In the genomic region with DNA sequence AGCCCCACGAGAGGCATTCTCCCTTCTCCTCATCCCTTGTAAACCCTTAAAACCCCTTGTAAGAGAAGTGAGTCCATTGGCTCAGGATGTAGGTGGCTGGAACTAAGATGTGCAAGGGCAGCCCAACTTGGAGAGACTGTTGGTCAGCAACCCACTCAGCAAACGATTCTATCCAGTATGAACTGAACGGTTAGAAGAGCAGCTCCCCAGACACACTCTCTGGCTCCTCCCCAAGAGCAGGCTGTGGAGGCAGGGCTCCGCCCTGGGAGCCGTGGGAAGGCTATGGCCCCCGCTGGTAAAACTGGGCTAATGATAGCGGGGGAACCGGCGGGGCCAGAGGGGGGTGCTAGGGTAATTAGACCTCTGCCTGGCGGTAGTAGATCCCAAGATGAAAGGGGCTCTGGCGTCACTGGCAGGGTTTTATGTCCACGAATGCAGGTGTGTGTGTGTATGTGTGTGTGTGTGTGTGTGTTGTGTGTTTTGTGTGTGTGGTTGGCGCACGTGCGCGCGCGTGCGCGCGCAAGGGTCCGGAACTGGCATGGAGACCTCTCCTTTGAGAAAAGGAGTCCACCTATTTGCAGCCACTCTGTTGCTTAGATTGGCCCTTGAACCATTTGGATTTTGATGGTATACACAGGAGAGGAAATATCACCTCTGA, we compare ENCODE assay signal across 8 mouse cellular contexts. TPM values are rescaled to one million over a fixed set of nuclear protein-coding genes. Genes with fewer than 3 reads are reported as not detected.
DNase-seq lines count a peak whose midpoint lies in the region; ATAC-seq and TF ChIP-seq lines count a peak whose summit lies in the region.

Gene Thra, plus strand, starts transcription at position 246 of the 658 bp plus-strand sequence.

- no peaks in the 10 kb centered on the region for H3K9me3 ChIP-seq in ES-Bruce4 (replicated peaks; ENCODE audit: control insufficient read depth, insufficient read depth, low read length, poor library complexity, severe bottlenecking)
- H3K9me3 ChIP-seq in heart, embryonic 11.5 days (replicated peaks; ENCODE audit: control insufficient read depth, low read length) = no peaks in the 10 kb centered on the region
- no peaks in the 10 kb centered on the region for H3K9me3 ChIP-seq in kidney, embryonic 16.5 days (ENCODE audit: low read length)

- peak within 1 kb of the TSS; percentile 40 for H3K27ac ChIP-seq in ES-Bruce4 (ENCODE audit: insufficient read depth, low read length)
- H3K27ac ChIP-seq in heart, embryonic 11.5 days (ENCODE audit: low read depth, low read length) = peak within 1 kb of the TSS; percentile 93
- peak within 1 kb of the TSS; percentile 90 for H3K27ac ChIP-seq in kidney, embryonic 16.5 days (ENCODE audit: low read length)
- H3K27ac ChIP-seq in liver, adult 2 months (replicated peaks; ENCODE audit: insufficient read depth, low read depth, low read length) = peak within 1 kb of the TSS; percentile 14; the same call in 1 of the 2 replicates

- peak within 1 kb of the TSS; percentile 89 for H3K9ac ChIP-seq in ES-Bruce4 (ENCODE audit: low read depth, poor library complexity, severe bottlenecking)
- H3K9ac ChIP-seq in heart, embryonic 11.5 days (ENCODE audit: low read depth, low read length) = peak within 1 kb of the TSS; percentile 98
- peak within 1 kb of the TSS; percentile 90 for H3K9ac ChIP-seq in kidney, embryonic 16.5 days (replicated peaks; ENCODE audit: low read length)
- peak within 1 kb of the TSS; percentile 91 for H3K9ac ChIP-seq in liver, adult 2 months (ENCODE audit: low read depth, low read length)

- DNase-seq in adrenal gland, postnatal 4 days (ENCODE audit: low spot score in 2 of 2) = no peak
- peak; percentile 34 for DNase-seq in liver, adult 2 months (ENCODE audit: extremely low read depth, low read depth, low spot score)
- DNase-seq in thymus, postnatal 4 days = peak; percentile 55

- TF ChIP-seq CTCF in ES-Bruce4 (IDR thresholded peaks at IDR 0.05; ENCODE audit: low read depth, low read length) = no peak
- no peak for TF ChIP-seq CTCF in liver, adult 2 months (IDR thresholded peaks at IDR 0.05; ENCODE audit: low read depth, low read length)

- TF ChIP-seq POLR2A in ES-Bruce4 (IDR thresholded peaks at IDR 0.05; ENCODE audit: insufficient read depth, low read length) (no peak), myocyte (IDR thresholded peaks at IDR 0.05; ENCODE audit: insufficient read length, low read depth) (peak; percentile 36)
- TF ChIP-seq POLR2A in liver, adult 2 months (IDR thresholded peaks at IDR 0.05; ENCODE audit: extremely low read depth, insufficient read depth, low read length) = no peak

- H3K4me1 ChIP-seq in ES-Bruce4 (ENCODE audit: control insufficient read depth, insufficient read depth, low read length) = peaks cover 20% of the 10 kb centered on the region
- peaks cover 46% of the 10 kb centered on the region for H3K4me1 ChIP-seq in heart, embryonic 11.5 days (ENCODE audit: control insufficient read depth, insufficient read depth, low read length)
- peaks cover 45% of the 10 kb centered on the region for H3K4me1 ChIP-seq in kidney, embryonic 16.5 days (ENCODE audit: insufficient read depth, low read length)
- peaks cover 13% of the 10 kb centered on the region for H3K4me1 ChIP-seq in liver, adult 2 months (ENCODE audit: control insufficient read depth, insufficient read depth, low read length)

- no peak for TF ChIP-seq EP300 in ES-Bruce4 (IDR thresholded peaks at IDR 0.05; ENCODE audit: insufficient read depth, low read depth, low read length)

- H3K36me3 ChIP-seq in ES-Bruce4 (ENCODE audit: control insufficient read depth, insufficient read depth, low read length, poor library complexity, severe bottlenecking) = no peaks in the 10 kb centered on the region
- no peaks in the 10 kb centered on the region for H3K36me3 ChIP-seq in heart, embryonic 11.5 days (ENCODE audit: control insufficient read depth, insufficient read depth, low read length)
- H3K36me3 ChIP-seq in kidney, embryonic 16.5 days (ENCODE audit: insufficient read depth, low read length) = no peaks in the 10 kb centered on the region
- H3K36me3 ChIP-seq in liver, adult 2 months (ENCODE audit: control insufficient read depth, insufficient read depth, low read length) = no peaks in the 10 kb centered on the region
- H3K36me3 ChIP-seq in myocyte (ENCODE audit: control insufficient read depth, insufficient read depth) = no peaks in the 10 kb centered on the region

- 0% methylated on average over 22 of the region's 22 CpGs for WGBS in heart, embryonic 11.5 days (ENCODE audit: insufficient replicate concordance)
- under 1% methylated on average over 22 of the region's 22 CpGs for whole genome bisulfite sequencing in kidney, embryonic 16.5 days
- whole genome bisulfite sequencing in liver, adult 2 months = 2% methylated on average over 22 of the region's 22 CpGs

- peak within 1 kb of the TSS; percentile 81 for H3K4me2 ChIP-seq in heart, embryonic 11.5 days
- peak within 1 kb of the TSS; percentile 82 for H3K4me2 ChIP-seq in kidney, embryonic 16.5 days (replicated peaks; ENCODE audit: low read depth, low read length)
- peak within 1 kb of the TSS; percentile 100 for H3K4me2 ChIP-seq in myocyte (ENCODE audit: low read depth)

- H3K27me3 ChIP-seq in ES-Bruce4 (ENCODE audit: control insufficient read depth, insufficient read depth, low read length, poor library complexity, severe bottlenecking) (no peaks in the 10 kb centered on the region), myocyte (ENCODE audit: control insufficient read depth, insufficient read depth, insufficient read length) (no peaks in the 10 kb centered on the region)
- no peaks in the 10 kb centered on the region for H3K27me3 ChIP-seq in heart, embryonic 11.5 days (ENCODE audit: control insufficient read depth, insufficient read depth, low read length)
- no peaks in the 10 kb centered on the region for H3K27me3 ChIP-seq in kidney, embryonic 16.5 days (ENCODE audit: insufficient read depth, low read length)
- H3K27me3 ChIP-seq in liver, adult 2 months (ENCODE audit: control insufficient read depth, insufficient read depth, low read length) = no peaks in the 10 kb centered on the region

- H3K4me3 ChIP-seq in ES-Bruce4 (ENCODE audit: low read depth, low read length) = peak within 1 kb of the TSS; percentile 80
- H3K4me3 ChIP-seq in heart, embryonic 11.5 days (ENCODE audit: low read depth, low read length) = peak within 1 kb of the TSS; percentile 89
- peak within 1 kb of the TSS; percentile 90 for H3K4me3 ChIP-seq in kidney, embryonic 16.5 days (ENCODE audit: low read length)
- H3K4me3 ChIP-seq in liver, adult 2 months (ENCODE audit: insufficient read depth, low read depth, low read length) = peak within 1 kb of the TSS; percentile 95
- peak within 1 kb of the TSS; percentile 66 for H3K4me3 ChIP-seq in myocyte

- H3K79me2 ChIP-seq in liver, adult 2 months (ENCODE audit: control insufficient read depth, insufficient read depth, low read length) = peaks cover 14% of the 10 kb centered on the region; the same call in 1 of the 2 replicates
- peaks cover 5% of the 10 kb centered on the region for H3K79me2 ChIP-seq in myocyte (ENCODE audit: control insufficient read depth, insufficient read depth)

- H3ac ChIP-seq in myocyte (ENCODE audit: control insufficient read depth, insufficient read length) = peak within 1 kb of the TSS; percentile 79

- ATAC-seq in erythroblast, adult 5-6 weeks (replicated peaks; ENCODE audit: low FRiP score, poor library complexity, severe bottlenecking) = peak; percentile 82
- peak; percentile 64; the same call in 1 of the 2 replicates for ATAC-seq in heart, embryonic 11.5 days (replicated peaks; ENCODE audit: insufficient number of reproducible peaks, low FRiP score, low TSS enrichment)
- ATAC-seq in kidney, embryonic 16.5 days (ENCODE audit: low FRiP score, low TSS enrichment) = peak; percentile 76

TF ChIP-seq in myocyte, 11 proteins besides CTCF, POLR2A, EP300 and RAD21:
- TF ChIP-seq TCF12 (IDR thresholded peaks at IDR 0.05; ENCODE audit: insufficient read depth, poor library complexity, severe bottlenecking) (no peak), USF1 (IDR thresholded peaks at IDR 0.05; ENCODE audit: low read depth) (no peak), REST (IDR thresholded peaks at IDR 0.05; ENCODE audit: insufficient read depth, insufficient read length) (no peak), MYOG (IDR thresholded peaks at IDR 0.05; ENCODE audit: control insufficient read depth in 1 of 3, insufficient read depth in 1 of 3, insufficient read length in 2 of 3, low read depth in 2 of 3) (no peak), POLR2AphosphoS2 (IDR thresholded peaks at IDR 0.05; ENCODE audit: insufficient read length, low read depth) (no peak), E2F4 (IDR thresholded peaks at IDR 0.05; ENCODE audit: insufficient read depth) (no peak), CEBPB (IDR thresholded peaks at IDR 0.05; ENCODE audit: insufficient read depth, poor library complexity, severe bottlenecking) (no peak), SRF (IDR thresholded peaks at IDR 0.05; ENCODE audit: control insufficient read depth, insufficient read length, low read depth) (no peak), TCF3 (IDR thresholded peaks at IDR 0.05; ENCODE audit: insufficient read length, low read depth) (no peak), MYOD1 (IDR thresholded peaks at IDR 0.05; ENCODE audit: control insufficient read depth in 1 of 3, insufficient read length in 2 of 3, low read depth in 2 of 3) (no peak), MAX (IDR thresholded peaks at IDR 0.05; ENCODE audit: low read depth) (no peak)

RNA-seq across cellular contexts. Expression of gene Thra, which starts in this region (rescaled TPM):
- polyA plus RNA-seq in ES-Bruce4 (2011; ENCODE audit: insufficient read depth, insufficient read length, low read depth, missing spikeins) (20.7 and 24.6 TPM in 2 replicates), myocyte (2012; fragmentation: generic; extraction: Trizol) (68.9 TPM)
- 100 to 1,000 TPM; 181 to 195 TPM for total RNA-seq in adrenal gland, postnatal 4 days (2021)
- 1.9 and 5.0 TPM in 2 replicates for total RNA-seq in erythroblast, adult 5-6 weeks (2015; ENCODE audit: low replicate concordance)
- 4.3 and 8.1 TPM in 2 replicates for total RNA-seq in erythroblast, adult 5-6 weeks (2017; ENCODE audit: low replicate concordance)
- 32.2 and 35.7 TPM in 2 replicates for polyA plus RNA-seq in heart, embryonic 11.5 days (2014; fragmentation: Nextera tagmentation; extraction: Ambion mirVana)
- polyA plus RNA-seq in kidney, embryonic 16.5 days (2015; fragmentation: Nextera tagmentation; extraction: Ambion mirVana) = 24.4 and 25.9 TPM in 2 replicates
- 5.5 and 8.9 TPM in 2 replicates for total RNA-seq in liver, adult 2 months (2014; rRNA removed)
- polyA plus RNA-seq in liver, adult 2 months (2012; rRNA removed) = 13.6 and 14.9 TPM in 2 replicates

Comparison
In these comparisons a context has a peak if more than half of its experiments do, and no peak if none do; other contexts are left out.
1. RNA of gene Thra (total RNA-seq): 181 to 195 TPM in adrenal gland, postnatal 4 days; 5.5 to 8.9 TPM in liver, adult 2 months and 1.9 to 8.1 TPM in erythroblast, adult 5-6 weeks; every median in the first group is over 10 times any median in the second.
2. H3K27ac ChIP-seq: peak in every context shown above with its lines; median percentile 93 in heart, embryonic 11.5 days; 90 in kidney, embryonic 16.5 days; 40 in ES-Bruce4; 14 in liver, adult 2 months.
3. DNase-seq: peak in liver, adult 2 months (single experiment) and thymus, postnatal 4 days (single experiment); none in adrenal gland, postnatal 4 days (0 of 2).
4. Peak in every context shown above with its lines, with median percentiles within 50 percentile points of each other: H3K4me3 ChIP-seq, H3K9ac ChIP-seq, ATAC-seq and H3K4me2 ChIP-seq.